Mouse (Mus musculus) hindbrain, embryonic 16.5 days (tissue): ENCODE measurements around the gene Arhgap40. TPM values are rescaled to one million over a fixed set of nuclear protein-coding genes. Genes with fewer than 3 reads are reported as not detected.

Source experiments
- ATAC-seq: fragments of 200-750 bp; cut with Nextera tagmentation; 2 replicates; pipeline ENCODE4 v1.8.0; 2017; ENCODE audit warnings: moderate TSS enrichment, moderate library complexity
- H3K27ac ChIP-seq: fragments of 300-500 bp; sonication (generic); 2 replicates; pipeline ENCODE4 v1.5.1; 2014; ENCODE audit warnings: low read depth, mild to moderate bottlenecking, control low read depth, low read length, moderate library complexity
- H3K27me3 ChIP-seq: fragments of 300-500 bp; sonication (generic); replicated peaks from 2 replicates; pipeline ENCODE4 v1.6.1; 2014; ENCODE audit warnings: low read length; ENCODE audit not compliant: control insufficient read depth, insufficient read depth
- H3K36me3 ChIP-seq: fragments of 300-500 bp; sonication (generic); 2 replicates; pipeline ENCODE4 v1.6.1; 2014; ENCODE audit warnings: mild to moderate bottlenecking, low read length, moderate library complexity, mixed read lengths; ENCODE audit not compliant: control insufficient read depth, insufficient read depth
- H3K4me1 ChIP-seq: fragments of 300-500 bp; sonication (generic); 2 replicates; pipeline ENCODE4 v1.6.1; 2014; ENCODE audit warnings: low read depth, low read length; ENCODE audit not compliant: control insufficient read depth, insufficient read depth
- H3K4me2 ChIP-seq: fragments of 300-500 bp; sonication (generic); 2 replicates; pipeline ENCODE4 v1.6.1; 2014; ENCODE audit warnings: mild to moderate bottlenecking, low read length, control low read depth, moderate library complexity
- H3K4me3 ChIP-seq: fragments of 300-500 bp; sonication (generic); 2 replicates; pipeline ENCODE4 v1.5.1; 2014; ENCODE audit warnings: mild to moderate bottlenecking, low read length, control low read depth, moderate library complexity
- H3K9ac ChIP-seq: fragments of 300-500 bp; sonication (generic); 2 replicates; pipeline ENCODE4 v1.6.1; 2014; ENCODE audit warnings: low read depth, mild to moderate bottlenecking, control low read depth, low read length, moderate library complexity
- H3K9me3 ChIP-seq: fragments of 300-500 bp; sonication (generic); 2 replicates; pipeline ENCODE4 v1.6.1; 2014; ENCODE audit warnings: mild to moderate bottlenecking, low read length, moderate library complexity; ENCODE audit not compliant: control insufficient read depth
- WGBS: fragments of 180-500 bp; shearing (Covaris S2); extraction: QIAGEN DNeasy Blood & Tissue Kit; methylation state at CpG from one replicate; pipeline ENCODE4 v1.1.7; 2014; 5-methylcytosine and 5-hydroxymethylcytosine counted together
- polyA plus RNA-seq: library from polyadenylated mRNA; unstranded; fragments of >200 nt; fragmentation: Nextera tagmentation; extraction: Ambion mirVana; gene quantifications from 2 replicates; pipeline ENCODE4 v1.2.1, GENCODE M21; 2015

Arhgap40 gene
- polyA plus RNA-seq, 1 experiment from 2014 or later = 1.1 TPM

DNA sequence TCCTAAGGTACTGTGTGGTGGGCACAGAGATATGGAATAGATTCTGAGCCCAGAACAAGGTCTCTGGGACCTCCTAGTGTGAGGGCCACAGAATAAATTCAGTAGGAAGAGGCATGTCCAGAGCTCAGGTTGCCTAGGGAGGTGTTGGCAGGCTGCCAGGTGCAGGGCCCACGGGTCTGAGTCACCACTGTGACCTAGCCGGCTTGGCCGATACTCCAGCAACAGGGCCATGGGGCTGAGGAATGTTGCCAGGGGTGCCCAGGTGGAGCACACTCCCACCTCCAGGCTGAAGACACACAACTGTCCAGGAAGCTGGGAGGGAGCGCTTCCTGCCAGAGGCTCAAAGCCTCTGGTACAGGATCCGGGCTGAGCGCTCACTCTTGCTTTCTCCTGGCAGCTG lies 1.9 kb upstream of the Arhgap40 start:
- Histone ChIP-seq H3K4me1 (no peaks in the 10 kb centered on the region), H3K36me3 (no peaks in the 10 kb centered on the region)
- no peak for ATAC-seq

DNA sequence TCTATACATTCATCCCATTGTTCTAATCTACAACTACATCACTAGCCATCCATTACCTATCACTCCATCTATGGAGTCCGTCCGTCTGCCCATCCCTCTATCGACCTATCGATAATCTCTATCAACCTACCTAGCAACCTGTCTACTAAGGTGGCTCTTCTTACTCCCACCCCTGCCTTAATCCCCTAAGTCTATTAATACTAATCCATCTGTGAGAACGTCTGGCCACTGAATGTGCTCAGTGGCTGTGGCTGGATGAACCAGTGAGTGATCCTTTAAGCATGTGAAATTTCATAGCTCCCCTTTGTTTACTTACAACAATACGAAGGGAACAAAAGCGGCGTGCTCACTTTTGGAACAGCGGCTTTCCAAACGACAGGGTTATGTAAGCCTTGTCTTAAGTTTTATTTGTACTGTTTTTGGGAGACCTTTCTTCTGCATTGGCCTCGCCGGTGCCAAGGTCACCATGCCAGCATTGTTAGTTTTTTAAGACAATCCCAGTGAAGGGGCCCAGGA lies 1.3 kb downstream of the Arhgap40 start:
- Histone ChIP-seq H3K4me2 (no peak overlapping the region), H3K9ac (no peak overlapping the region), H3K27me3 (no peaks in the 10 kb centered on the region), H3K4me3 (no peak overlapping the region), H3K36me3 (no peaks in the 10 kb centered on the region), H3K27ac (no peak overlapping the region), H3K9me3 (no peaks in the 10 kb centered on the region), H3K4me1 (no peaks in the 10 kb centered on the region)
- WGBS = 78% methylated on average over 12 of the region's 12 CpGs
- no peak for ATAC-seq

More for the DNA sequence above, 1.9 kb upstream of the Arhgap40 start:
- H3K9ac ChIP-seq = no peak overlapping the region
- no peak overlapping the region for H3K27ac ChIP-seq
- H3K27me3 ChIP-seq = no peaks in the 10 kb centered on the region
- WGBS = 71% methylated on average over 6 of the region's 6 CpGs
- no peaks in the 10 kb centered on the region for H3K9me3 ChIP-seq
- H3K4me3 ChIP-seq = no peak overlapping the region
- H3K4me2 ChIP-seq = no peak overlapping the region

DNA sequence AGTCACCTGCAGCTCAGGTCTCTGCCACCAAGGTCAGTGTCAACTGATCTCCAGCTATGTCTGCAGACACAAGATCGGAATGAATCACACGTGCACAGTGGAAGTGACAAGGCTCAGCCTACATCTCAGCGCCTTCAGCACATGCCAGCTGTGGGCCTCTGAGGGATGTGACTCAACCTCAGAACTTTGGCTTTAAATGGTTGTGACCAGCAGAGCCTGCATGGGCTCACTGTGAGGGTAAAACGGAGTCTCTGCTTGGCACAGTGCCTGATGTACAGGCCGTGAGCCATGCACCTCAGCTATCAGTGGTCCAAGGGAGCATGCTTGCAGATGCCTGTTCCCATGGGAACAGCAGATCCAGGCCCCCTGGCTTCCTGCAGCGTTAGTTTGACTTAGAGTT lies 6.0 kb downstream of the Arhgap40 start:
- H3K4me1 ChIP-seq = no peaks in the 10 kb centered on the region
- no peaks in the 10 kb centered on the region for H3K9me3 ChIP-seq
- no peak for ATAC-seq
- no peak overlapping the region for H3K9ac ChIP-seq
- no peaks in the 10 kb centered on the region for H3K27me3 ChIP-seq
- H3K4me2 ChIP-seq = no peak overlapping the region
- WGBS = 50% methylated on average over 6 of the region's 6 CpGs
- H3K27ac ChIP-seq = no peak overlapping the region
- no peaks in the 10 kb centered on the region for H3K36me3 ChIP-seq
- H3K4me3 ChIP-seq = no peak overlapping the region

DNA sequence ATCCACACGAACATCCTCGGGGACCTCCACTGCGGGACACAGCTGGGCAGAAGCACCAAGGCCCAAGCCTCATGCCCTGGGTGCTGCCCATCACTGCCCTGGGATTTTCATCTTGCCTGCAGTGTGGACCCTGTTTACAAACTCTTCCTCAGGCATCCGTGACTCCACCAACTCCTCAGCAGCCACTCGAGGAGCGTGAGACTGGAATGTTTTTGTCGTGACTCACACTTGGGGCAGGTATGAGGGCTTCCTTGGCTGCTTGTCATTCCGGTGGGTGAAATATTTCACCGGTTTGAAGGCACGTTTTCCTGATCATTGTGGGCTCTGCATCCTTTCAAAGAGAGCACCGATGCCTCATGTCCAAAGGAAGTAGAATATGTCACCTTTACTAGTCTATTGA lies 6.5 kb downstream of the Arhgap40 start:
- Histone ChIP-seq H3K27ac (no peak overlapping the region), H3K36me3 (no peaks in the 10 kb centered on the region), H3K4me1 (no peaks in the 10 kb centered on the region), H3K9ac (no peak overlapping the region), H3K4me3 (no peak overlapping the region), H3K9me3 (no peaks in the 10 kb centered on the region), H3K27me3 (no peaks in the 10 kb centered on the region), H3K4me2 (no peak overlapping the region)
- WGBS = 80% methylated on average over 11 of the region's 11 CpGs
- no peak for ATAC-seq

DNA sequence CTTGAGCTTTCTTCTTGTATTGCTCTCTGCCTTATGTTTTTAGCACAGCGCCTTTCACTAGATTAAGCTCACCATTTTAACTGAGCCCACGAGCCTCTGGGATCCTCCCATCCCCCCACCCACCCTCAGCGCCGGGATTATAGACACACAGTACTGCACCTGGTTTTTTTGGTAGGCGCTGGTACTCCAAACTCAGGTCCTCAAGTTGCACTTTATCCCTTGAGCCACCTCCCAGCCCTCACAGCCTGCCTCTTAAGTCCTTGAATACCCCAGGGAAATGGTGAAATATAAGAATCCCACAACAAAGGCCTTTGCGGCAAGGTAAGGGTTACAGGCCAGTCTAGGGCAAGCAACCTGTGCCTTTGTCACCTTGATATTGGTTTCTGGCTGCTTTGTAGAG lies 7.2 kb downstream of the Arhgap40 start:
- H3K27ac ChIP-seq = no peak overlapping the region
- 84% methylated on average over 6 of the region's 6 CpGs for WGBS
- no peaks in the 10 kb centered on the region for H3K27me3 ChIP-seq
- H3K4me1 ChIP-seq = no peaks in the 10 kb centered on the region
- H3K4me2 ChIP-seq = no peak overlapping the region
- no peaks in the 10 kb centered on the region for H3K36me3 ChIP-seq
- H3K4me3 ChIP-seq = no peak overlapping the region
- H3K9ac ChIP-seq = no peak overlapping the region
- ATAC-seq = no peak
- H3K9me3 ChIP-seq = no peaks in the 10 kb centered on the region

DNA sequence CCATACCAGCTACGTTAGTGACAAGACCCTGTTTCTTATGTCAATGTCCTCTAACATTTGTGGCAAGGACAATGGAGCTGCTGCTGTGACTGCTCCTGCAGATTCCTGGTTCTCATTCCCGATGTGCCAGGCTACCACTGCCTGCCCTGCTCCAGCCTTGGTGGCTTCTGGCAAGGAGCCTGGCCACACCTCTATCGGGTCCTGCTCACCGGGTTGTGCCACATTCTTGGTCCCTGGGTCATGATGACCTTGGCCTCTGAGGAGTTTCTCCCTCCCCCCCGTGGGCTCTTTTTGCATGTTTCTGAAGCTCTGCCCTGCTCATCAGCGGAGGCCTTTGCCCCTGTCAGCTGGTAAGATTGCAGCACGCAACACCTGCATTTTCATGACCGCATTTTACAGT lies 10.5 kb downstream of the Arhgap40 start:
- no peak for ATAC-seq
- H3K4me3 ChIP-seq = no peak overlapping the region
- H3K4me2 ChIP-seq = no peak overlapping the region
- no peaks in the 10 kb centered on the region for H3K4me1 ChIP-seq
- H3K9me3 ChIP-seq = no peaks in the 10 kb centered on the region
- no peaks in the 10 kb centered on the region for H3K27me3 ChIP-seq
- H3K27ac ChIP-seq = no peak overlapping the region
- 70% methylated on average over 8 of the region's 8 CpGs for WGBS
- H3K9ac ChIP-seq = no peak overlapping the region
- H3K36me3 ChIP-seq = no peaks in the 10 kb centered on the region

DNA sequence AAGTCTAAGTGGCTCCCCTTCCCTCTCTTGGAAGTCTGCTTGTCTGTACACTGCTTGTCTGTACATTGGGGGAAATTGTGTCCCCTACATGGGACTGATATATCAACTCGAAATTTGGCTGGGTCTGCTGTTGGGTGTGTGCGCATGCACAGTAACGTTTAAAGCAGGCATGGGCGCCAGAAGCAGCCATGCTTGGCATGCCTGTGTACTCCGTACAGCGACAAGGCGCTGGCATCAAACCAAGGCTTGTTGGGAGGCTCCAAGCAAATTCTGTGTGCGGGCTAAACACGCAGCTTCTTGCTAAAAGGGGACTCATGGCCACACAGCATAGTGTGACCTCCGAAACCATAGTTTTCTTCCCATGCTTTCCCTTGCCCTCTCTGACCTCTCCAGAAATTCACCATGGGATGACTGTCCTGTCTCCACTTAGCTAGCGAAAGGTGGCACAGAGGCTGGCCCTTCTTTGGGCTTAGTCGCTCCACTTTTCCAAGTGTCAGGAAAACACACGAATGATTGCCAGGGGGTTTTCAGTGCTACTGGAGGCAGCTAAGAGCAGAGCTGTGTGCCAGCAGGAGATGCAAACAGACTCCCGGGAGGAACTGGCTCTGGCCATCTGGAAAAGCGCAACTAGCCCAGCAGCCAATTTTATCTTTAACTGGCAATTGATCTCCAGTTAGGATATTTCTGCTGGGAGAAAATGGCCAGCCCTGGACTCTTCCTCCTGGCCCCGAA lies 11.7 kb downstream of the Arhgap40 start:
- Histone ChIP-seq H3K4me1 (no peaks in the 10 kb centered on the region), H3K36me3 (no peaks in the 10 kb centered on the region), H3K27ac (no peak overlapping the region), H3K27me3 (no peaks in the 10 kb centered on the region), H3K4me3 (no peak overlapping the region), H3K4me2 (no peak overlapping the region), H3K9me3 (no peaks in the 10 kb centered on the region), H3K9ac (no peak overlapping the region)
- 65% methylated on average over 16 of the region's 16 CpGs for WGBS
- ATAC-seq = no peak

DNA sequence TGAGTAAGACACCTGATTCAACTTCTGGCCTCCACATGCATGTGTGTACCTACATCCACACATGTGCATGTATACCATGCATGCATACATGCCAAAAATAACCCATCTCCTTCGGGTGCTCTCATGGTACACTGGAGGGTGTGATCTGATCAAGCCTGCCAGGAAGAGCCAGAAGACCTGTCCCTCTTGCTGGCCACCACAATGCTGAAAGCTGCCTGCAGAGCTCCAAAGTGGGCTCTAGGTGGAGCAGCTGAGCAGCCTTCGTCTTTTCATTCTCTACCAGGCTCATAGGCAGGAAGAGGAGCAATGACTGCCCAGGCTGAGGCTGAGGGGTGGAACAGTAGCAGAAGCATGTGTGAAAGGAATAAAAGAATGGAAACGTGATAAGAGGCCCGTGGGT lies 21.5 kb downstream of the Arhgap40 start:
- no peak overlapping the region for H3K4me2 ChIP-seq
- H3K27ac ChIP-seq = no peak overlapping the region

DNA sequence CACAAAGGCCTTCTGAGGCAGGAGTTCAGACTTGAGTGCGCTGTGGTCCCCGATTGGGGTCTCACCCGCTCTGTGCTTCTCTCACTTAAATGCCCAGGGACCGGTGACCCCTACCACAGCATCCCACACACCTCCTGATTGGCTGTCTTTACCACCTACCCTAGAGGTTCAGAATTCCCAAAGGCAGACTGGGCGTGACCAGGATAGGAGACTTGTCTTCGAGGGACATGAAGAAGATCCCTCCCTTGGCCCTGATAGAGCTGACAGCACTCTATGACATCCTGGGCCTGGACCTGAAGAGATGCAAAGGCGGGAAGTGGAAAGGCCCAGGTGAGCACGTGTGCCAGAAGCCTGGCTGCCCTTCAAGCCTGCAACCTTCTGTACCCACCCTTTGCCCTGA lies 22.0 kb downstream of the Arhgap40 start:
- Histone ChIP-seq H3K27ac (no peak overlapping the region), H3K9me3 (no peaks in the 10 kb centered on the region), H3K9ac (no peak overlapping the region), H3K4me2 (no peak overlapping the region), H3K27me3 (no peaks in the 10 kb centered on the region), H3K36me3 (no peaks in the 10 kb centered on the region), H3K4me3 (no peak overlapping the region), H3K4me1 (no peaks in the 10 kb centered on the region)
- WGBS = 78% methylated on average over 8 of the region's 8 CpGs
- ATAC-seq = 0 out of 2 replicates have a peak, but pooled peaks have one; percentile 24

More for the DNA sequence above, 21.5 kb downstream of the Arhgap40 start:
- no peaks in the 10 kb centered on the region for H3K9me3 ChIP-seq
- no peak overlapping the region for H3K4me3 ChIP-seq
- ATAC-seq = peak; percentile 79
- WGBS = 11% methylated on average over 4 of the region's 4 CpGs
- no peaks in the 10 kb centered on the region for H3K4me1 ChIP-seq
- no peaks in the 10 kb centered on the region for H3K27me3 ChIP-seq
- no peaks in the 10 kb centered on the region for H3K36me3 ChIP-seq
- no peak overlapping the region for H3K9ac ChIP-seq
